Mouse (Mus musculus) stomach, postnatal 0 days (tissue): ENCODE results near the gene Sox5.

Experiments
- CTCF ChIP-seq: IDR thresholded peaks from 2 replicates; pipeline ENCODE4 v1.5.1; 2016; ENCODE audit warnings: antibody characterized with exemption, low read depth, mild to moderate bottlenecking, moderate library complexity
- EP300 ChIP-seq: optimal IDR thresholded peaks from 2 replicates; pipeline ENCODE3; 2016; ENCODE audit warnings: antibody characterized with exemption

GRCm38 (mm10) chr6:144545549-144545948 is 236.2 kb downstream of the Sox5 start:
- TF ChIP-seq CTCF (no peak), EP300 (no peak)
